Mouse (Mus musculus): Measurements from ENCODE around the gene Sardh. TPM values are rescaled to one million over a fixed set of nuclear protein-coding genes. Genes with fewer than 3 reads are reported as not detected.
A peak's percentile ranks its signal among the peaks of the same experiment; 100 is the strongest.

Sardh gene
- polyA plus RNA-seq (2015; fragmentation: Nextera tagmentation; extraction: Ambion mirVana): 6.3 and 8.5 TPM in 2 replicates

GRCm38 (mm10) chr2:27248211-27248610 lies at the start of gene Sardh:
TSS of gene Sardh (minus strand) at chr2:27248337.
- Histone ChIP-seq H3K36me3 (no peaks in the 10 kb centered on the region), H3K4me2 (replicated peaks) (peak within 1 kb of the TSS; percentile 34), H3K27me3 (no peaks in the 10 kb centered on the region), H3K27ac (replicated peaks) (peak within 1 kb of the TSS; percentile 39; the same call in 1 of the 2 replicates), H3K4me3 (replicated peaks) (no peak within 1 kb of the TSS), H3K9me3 (replicated peaks) (no peaks in the 10 kb centered on the region), H3K9ac (no peak within 1 kb of the TSS), H3K4me1 (peaks cover 12% of the 10 kb centered on the region)
- WGBS: 65% methylated on average over 2 of the region's 2 CpGs
- ATAC-seq (ENCODE audit: insufficient number of reproducible peaks, low FRiP score, low TSS enrichment, low read depth): no peak

- Histone ChIP-seq H3K9me3 (replicated peaks) (no peaks in the 10 kb centered on the region), H3K27me3 (no peaks in the 10 kb centered on the region), H3K4me3 (replicated peaks) (no peak overlapping the region), H3K9ac (no peak overlapping the region), H3K4me2 (replicated peaks) (no peak overlapping the region), H3K4me1 (peaks cover 11% of the 10 kb centered on the region; the same call in 1 of the 2 replicates), H3K36me3 (peaks cover 5% of the 10 kb centered on the region; the same call in 1 of the 2 replicates), H3K27ac (replicated peaks) (no peak overlapping the region)
- ATAC-seq (ENCODE audit: insufficient number of reproducible peaks, low FRiP score, low TSS enrichment, low read depth): no peak
- WGBS: 76% methylated on average over 9 of the region's 9 CpGs
Measured at GRCm38 (mm10) chr2:27296656-27297406, 48.7 kb upstream of the Sardh start.

GRCm38 (mm10) chr2:27294777-27295176 lies 46.6 kb upstream of the Sardh start:
- Histone ChIP-seq H3K36me3 (peaks cover 10% of the 10 kb centered on the region; the same call in 1 of the 2 replicates), H3K4me1 (no peaks in the 10 kb centered on the region), H3K27me3 (no peaks in the 10 kb centered on the region), H3K4me2 (replicated peaks) (no peak overlapping the region), H3K27ac (replicated peaks) (no peak overlapping the region), H3K4me3 (replicated peaks) (no peak overlapping the region), H3K9ac (no peak overlapping the region), H3K9me3 (replicated peaks) (no peaks in the 10 kb centered on the region)
- no peak for ATAC-seq (ENCODE audit: insufficient number of reproducible peaks, low FRiP score, low TSS enrichment, low read depth)
- 96% methylated on average over 3 of the region's 3 CpGs for WGBS

- Histone ChIP-seq H3K27ac (replicated peaks) (no peak overlapping the region; the same call in 1 of the 2 replicates), H3K4me3 (replicated peaks) (no peak overlapping the region), H3K4me2 (replicated peaks) (no peak overlapping the region), H3K27me3 (no peaks in the 10 kb centered on the region), H3K9ac (no peak overlapping the region), H3K36me3 (peaks cover 29% of the 10 kb centered on the region; the same call in 1 of the 2 replicates), H3K9me3 (replicated peaks) (no peaks in the 10 kb centered on the region), H3K4me1 (peaks cover 8% of the 10 kb centered on the region)
- peak; percentile 29; the same call in 1 of the 2 replicates for ATAC-seq (ENCODE audit: insufficient number of reproducible peaks, low FRiP score, low TSS enrichment, low read depth)
- WGBS: 10% methylated on average over 3 of the region's 3 CpGs
Measured at GRCm38 (mm10) chr2:27289019-27289418, 40.9 kb upstream of the Sardh start.

- Histone ChIP-seq H3K4me1 (peaks cover 8% of the 10 kb centered on the region), H3K4me3 (replicated peaks) (no peak overlapping the region), H3K27ac (replicated peaks) (no peak overlapping the region), H3K36me3 (peaks cover 32% of the 10 kb centered on the region; the same call in 1 of the 2 replicates), H3K27me3 (no peaks in the 10 kb centered on the region), H3K9ac (no peak overlapping the region), H3K9me3 (replicated peaks) (no peaks in the 10 kb centered on the region), H3K4me2 (replicated peaks) (no peak overlapping the region)
- no peak; the same call in 1 of the 2 replicates for ATAC-seq (ENCODE audit: insufficient number of reproducible peaks, low FRiP score, low TSS enrichment, low read depth)
- 66% methylated on average over 7 of the region's 7 CpGs for WGBS
Measured at GRCm38 (mm10) chr2:27286971-27287710, 39.0 kb upstream of the Sardh start.

- 66% methylated on average over 7 of the region's 7 CpGs for WGBS
- no peak for ATAC-seq (ENCODE audit: insufficient number of reproducible peaks, low FRiP score, low TSS enrichment, low read depth)
- H3K36me3 ChIP-seq: peaks cover 35% of the 10 kb centered on the region; the same call in 1 of the 2 replicates
- no peak overlapping the region for H3K9ac ChIP-seq
- H3K4me2 ChIP-seq (replicated peaks): no peak overlapping the region
- no peaks in the 10 kb centered on the region for H3K27me3 ChIP-seq
- no peaks in the 10 kb centered on the region for H3K9me3 ChIP-seq (replicated peaks)
- no peak overlapping the region for H3K27ac ChIP-seq (replicated peaks)
- no peak overlapping the region for H3K4me3 ChIP-seq (replicated peaks)
- H3K4me1 ChIP-seq: peaks cover 8% of the 10 kb centered on the region
Measured at GRCm38 (mm10) chr2:27284441-27284840, 36.3 kb upstream of the Sardh start.

- Histone ChIP-seq H3K27ac (replicated peaks) (no peak overlapping the region), H3K9me3 (replicated peaks) (no peaks in the 10 kb centered on the region), H3K4me3 (replicated peaks) (no peak overlapping the region), H3K36me3 (peaks cover 46% of the 10 kb centered on the region), H3K4me1 (no peaks in the 10 kb centered on the region), H3K4me2 (replicated peaks) (no peak overlapping the region), H3K27me3 (no peaks in the 10 kb centered on the region), H3K9ac (no peak overlapping the region)
- ATAC-seq (ENCODE audit: insufficient number of reproducible peaks, low FRiP score, low TSS enrichment, low read depth): no peak
- WGBS: 89% methylated on average over 9 of the region's 9 CpGs
Measured at GRCm38 (mm10) chr2:27281771-27282170, 33.6 kb upstream of the Sardh start.

GRCm38 (mm10) chr2:27280920-27281611 lies 32.9 kb upstream of the Sardh start:
- no peaks in the 10 kb centered on the region for H3K27me3 ChIP-seq
- H3K4me3 ChIP-seq (replicated peaks): no peak overlapping the region
- H3K9me3 ChIP-seq (replicated peaks): no peaks in the 10 kb centered on the region
- H3K9ac ChIP-seq: no peak overlapping the region
- no peak for ATAC-seq (ENCODE audit: insufficient number of reproducible peaks, low FRiP score, low TSS enrichment, low read depth)
- no peaks in the 10 kb centered on the region for H3K4me1 ChIP-seq
- WGBS: 68% methylated on average over 13 of the region's 13 CpGs
- H3K36me3 ChIP-seq: peaks cover 47% of the 10 kb centered on the region
- H3K4me2 ChIP-seq (replicated peaks): no peak overlapping the region
- no peak overlapping the region for H3K27ac ChIP-seq (replicated peaks)

- no peak overlapping the region for H3K27ac ChIP-seq (replicated peaks)
- no peak overlapping the region for H3K4me2 ChIP-seq (replicated peaks)
- H3K9me3 ChIP-seq (replicated peaks): no peaks in the 10 kb centered on the region
- H3K9ac ChIP-seq: no peak overlapping the region
- H3K27me3 ChIP-seq: no peaks in the 10 kb centered on the region
- peaks cover 55% of the 10 kb centered on the region for H3K36me3 ChIP-seq
- 87% methylated on average over 7 of the region's 7 CpGs for WGBS
- no peak for ATAC-seq (ENCODE audit: insufficient number of reproducible peaks, low FRiP score, low TSS enrichment, low read depth)
- no peaks in the 10 kb centered on the region for H3K4me1 ChIP-seq
- no peak overlapping the region for H3K4me3 ChIP-seq (replicated peaks)
Measured at GRCm38 (mm10) chr2:27278859-27279258, 30.7 kb upstream of the Sardh start.

GRCm38 (mm10) chr2:27268325-27268724 lies 20.2 kb upstream of the Sardh start:
- H3K4me1 ChIP-seq: no peaks in the 10 kb centered on the region
- no peak overlapping the region for H3K4me2 ChIP-seq (replicated peaks)
- no peaks in the 10 kb centered on the region for H3K9me3 ChIP-seq (replicated peaks)
- no peak overlapping the region for H3K9ac ChIP-seq
- H3K36me3 ChIP-seq: peaks cover 55% of the 10 kb centered on the region
- H3K4me3 ChIP-seq (replicated peaks): no peak overlapping the region
- H3K27ac ChIP-seq (replicated peaks): no peak overlapping the region
- H3K27me3 ChIP-seq: no peaks in the 10 kb centered on the region
- WGBS: 50% methylated on average over 2 of the region's 2 CpGs
- no peak for ATAC-seq (ENCODE audit: insufficient number of reproducible peaks, low FRiP score, low TSS enrichment, low read depth)

GRCm38 (mm10) chr2:27265819-27266218 lies 17.7 kb upstream of the Sardh start:
- Histone ChIP-seq H3K4me1 (no peaks in the 10 kb centered on the region), H3K27me3 (no peaks in the 10 kb centered on the region), H3K9me3 (replicated peaks) (no peaks in the 10 kb centered on the region), H3K4me3 (replicated peaks) (no peak overlapping the region), H3K27ac (replicated peaks) (no peak overlapping the region), H3K9ac (no peak overlapping the region), H3K4me2 (replicated peaks) (no peak overlapping the region), H3K36me3 (peaks cover 41% of the 10 kb centered on the region)
- WGBS: 84% methylated on average over 3 of the region's 3 CpGs
- no peak for ATAC-seq (ENCODE audit: insufficient number of reproducible peaks, low FRiP score, low TSS enrichment, low read depth)

Measured in embryonic facial prominence, embryonic 15.5 days (tissue).